Mouse (Mus musculus) kidney, postnatal 14 days (tissue): Measurements from ENCODE around the gene Nup107.
"Not testable (repeated sequence)": the region's sequence is repeated elsewhere in the genome, so short reads cannot be mapped to it uniquely, and the experiment has no call there.

Experiments used
- DNase-seq: peaks from one replicate; pipeline ENCODE4 v3.0.0; 2022; ENCODE audit warnings: mixed read lengths

Nup107 gene

GRCm38 (mm10) chr10:117732962-117733592, 59.4 kb downstream of the Nup107 start:
- no peak for DNase-seq

- DNase-seq, result no peak
Observed at GRCm38 (mm10) chr10:117732184-117732583, 60.3 kb downstream of the Nup107 start.

GRCm38 (mm10) chr10:117731244-117732101, 61.0 kb downstream of the Nup107 start:
- DNase-seq, result peak; percentile 79

- DNase-seq, result no peak
Observed at GRCm38 (mm10) chr10:117730637-117731203, 61.8 kb downstream of the Nup107 start.

- no peak for DNase-seq
Observed at GRCm38 (mm10) chr10:117730140-117730539, 62.4 kb downstream of the Nup107 start.

- DNase-seq, result no peak
Observed at GRCm38 (mm10) chr10:117729139-117729814, 63.2 kb downstream of the Nup107 start.

- no peak for DNase-seq
Observed at GRCm38 (mm10) chr10:117728574-117728973, 63.9 kb downstream of the Nup107 start.

GRCm38 (mm10) chr10:117727518-117728110, 64.9 kb downstream of the Nup107 start:
- no peak for DNase-seq

GRCm38 (mm10) chr10:117726888-117727385, 65.6 kb downstream of the Nup107 start:
- DNase-seq, result no peak

GRCm38 (mm10) chr10:117726350-117726749, 66.2 kb downstream of the Nup107 start:
- DNase-seq, result no peak

- DNase-seq, result no peak
Observed at GRCm38 (mm10) chr10:117725671-117726070, 66.8 kb downstream of the Nup107 start.

GRCm38 (mm10) chr10:117724804-117725361, 67.6 kb downstream of the Nup107 start:
- DNase-seq, result no peak

GRCm38 (mm10) chr10:117724136-117724718, 68.3 kb downstream of the Nup107 start:
- DNase-seq, result no peak

- peak; percentile 80 for DNase-seq
Observed at GRCm38 (mm10) chr10:117718161-117719119, 74.1 kb downstream of the Nup107 start.

GRCm38 (mm10) chr10:117717583-117717982, 74.9 kb downstream of the Nup107 start:
- DNase-seq, result peak; percentile 78

- DNase-seq, result no peak
Observed at GRCm38 (mm10) chr10:117716686-117717085, 75.8 kb downstream of the Nup107 start.

- not testable (repeated sequence) for DNase-seq
Observed at GRCm38 (mm10) chr10:117715654-117716053, 76.9 kb downstream of the Nup107 start.

GRCm38 (mm10) chr10:117714928-117715500, 77.5 kb downstream of the Nup107 start:
- no peak for DNase-seq

- DNase-seq, result no peak
Observed at GRCm38 (mm10) chr10:117714048-117714545, 78.4 kb downstream of the Nup107 start.

- no peak for DNase-seq
Observed at GRCm38 (mm10) chr10:117713466-117713865, 79.0 kb downstream of the Nup107 start.
